Mouse (Mus musculus): ENCODE measurements at regions not wholly inside any gene's neighbourhood (a gene's known extent, or its start where the extent isn't known, plus 50 kb on each side); places are given as distances from the start of the nearest gene placed in this dataset.

DNA sequence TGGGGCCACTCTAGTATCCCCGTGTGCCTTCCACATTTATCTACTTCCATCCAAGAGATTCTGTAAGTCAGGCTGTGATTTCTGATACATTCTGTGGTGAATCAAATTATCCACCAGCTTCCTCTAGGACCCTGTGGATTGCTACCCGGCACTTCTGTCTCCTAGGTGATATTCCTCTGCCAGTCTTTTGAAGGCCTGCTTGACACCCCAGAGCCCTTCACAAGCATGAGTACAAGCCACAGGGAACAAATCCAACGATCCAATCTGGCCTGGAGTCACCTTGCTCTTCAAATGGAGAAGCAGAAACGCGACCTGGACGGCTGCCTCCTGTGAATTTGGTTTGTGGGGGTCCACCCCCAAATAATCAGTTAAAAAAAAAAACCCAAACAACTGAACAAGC lies 59.1 kb upstream of the Stx16 start:
- no peak for DNase-seq (ENCODE audit: low spot score)
- peaks cover 73% of the 10 kb centered on the region for H3K9me3 ChIP-seq (replicated peaks)

GRCm38 (mm10) chr2:174017596-174017995 lies 58.5 kb upstream of the Stx16 start:
- ATAC-seq (ENCODE audit: extremely low read depth, insufficient number of reproducible peaks, low FRiP score, poor library complexity, severe bottlenecking) (no peak), DNase-seq (ENCODE audit: low spot score) (no peak)
- peaks cover 78% of the 10 kb centered on the region for H3K9me3 ChIP-seq (replicated peaks)
- no peak overlapping the region for H3K4me3 ChIP-seq (ENCODE audit: low read depth, low read length)
- H3K36me3 ChIP-seq (replicated peaks): no peaks in the 10 kb centered on the region
- TF ChIP-seq TAL1 (conservative IDR thresholded peaks at IDR 0.05; ENCODE audit: low read depth, low read length): no peak
- TF ChIP-seq POLR2AphosphoS5 (IDR thresholded peaks at IDR 0.05; ENCODE audit: insufficient replicate concordance, low read depth, low read length): no peak
- no peak for TF ChIP-seq CTCF (IDR thresholded peaks at IDR 0.05; ENCODE audit: low read depth, low read length)
- TF ChIP-seq GATA1 (IDR thresholded peaks at IDR 0.05; ENCODE audit: borderline replicate concordance, low read length): no peak
- TF ChIP-seq GATA2 (IDR thresholded peaks at IDR 0.05; ENCODE audit: borderline replicate concordance, low read depth, low read length): no peak
- no peaks in the 10 kb centered on the region for H3K4me1 ChIP-seq (ENCODE audit: insufficient read depth, low read depth, low read length)
- no peaks in the 10 kb centered on the region for H3K27me3 ChIP-seq (ENCODE audit: insufficient read depth, low read length)

More for the DNA sequence above, 59.1 kb upstream of the Stx16 start:
- H3K36me3 ChIP-seq (replicated peaks): no peaks in the 10 kb centered on the region
- TF ChIP-seq POLR2AphosphoS5 (IDR thresholded peaks at IDR 0.05; ENCODE audit: insufficient replicate concordance, low read depth, low read length) (no peak), GATA1 (IDR thresholded peaks at IDR 0.05; ENCODE audit: borderline replicate concordance, low read length) (no peak), GATA2 (IDR thresholded peaks at IDR 0.05; ENCODE audit: borderline replicate concordance, low read depth, low read length) (no peak), TAL1 (conservative IDR thresholded peaks at IDR 0.05; ENCODE audit: low read depth, low read length) (no peak), CTCF (IDR thresholded peaks at IDR 0.05; ENCODE audit: low read depth, low read length) (no peak)
- no peak overlapping the region for H3K4me3 ChIP-seq (ENCODE audit: low read depth, low read length)
- ATAC-seq (ENCODE audit: extremely low read depth, insufficient number of reproducible peaks, low FRiP score, poor library complexity, severe bottlenecking): no peak
- no peaks in the 10 kb centered on the region for H3K27me3 ChIP-seq (ENCODE audit: insufficient read depth, low read length)
- H3K4me1 ChIP-seq (ENCODE audit: insufficient read depth, low read depth, low read length): no peaks in the 10 kb centered on the region

- Histone ChIP-seq H3K9me3 (replicated peaks) (peaks cover 78% of the 10 kb centered on the region), H3K4me1 (ENCODE audit: insufficient read depth, low read depth, low read length) (no peaks in the 10 kb centered on the region), H3K4me3 (ENCODE audit: low read depth, low read length) (no peak overlapping the region), H3K36me3 (replicated peaks) (no peaks in the 10 kb centered on the region), H3K27me3 (ENCODE audit: insufficient read depth, low read length) (no peaks in the 10 kb centered on the region)
- TF ChIP-seq CTCF (IDR thresholded peaks at IDR 0.05; ENCODE audit: low read depth, low read length): no peak
- TF ChIP-seq TAL1 (conservative IDR thresholded peaks at IDR 0.05; ENCODE audit: low read depth, low read length): no peak
- TF ChIP-seq POLR2AphosphoS5 (IDR thresholded peaks at IDR 0.05; ENCODE audit: insufficient replicate concordance, low read depth, low read length): no peak
- TF ChIP-seq GATA2 (IDR thresholded peaks at IDR 0.05; ENCODE audit: borderline replicate concordance, low read depth, low read length): no peak
- no peak for TF ChIP-seq GATA1 (IDR thresholded peaks at IDR 0.05; ENCODE audit: borderline replicate concordance, low read length)
- ATAC-seq (ENCODE audit: extremely low read depth, insufficient number of reproducible peaks, low FRiP score, poor library complexity, severe bottlenecking) (no peak), DNase-seq (ENCODE audit: low spot score) (no peak)
Observed at GRCm38 (mm10) chr2:174018002-174018401, 58.1 kb upstream of the Stx16 start.

- TF ChIP-seq GATA1 (IDR thresholded peaks at IDR 0.05; ENCODE audit: borderline replicate concordance, low read length): no peak
- no peak for TF ChIP-seq CTCF (IDR thresholded peaks at IDR 0.05; ENCODE audit: low read depth, low read length)
- TF ChIP-seq POLR2AphosphoS5 (IDR thresholded peaks at IDR 0.05; ENCODE audit: insufficient replicate concordance, low read depth, low read length): no peak
- no peak for TF ChIP-seq GATA2 (IDR thresholded peaks at IDR 0.05; ENCODE audit: borderline replicate concordance, low read depth, low read length)
- no peak for TF ChIP-seq TAL1 (conservative IDR thresholded peaks at IDR 0.05; ENCODE audit: low read depth, low read length)
- no peak for DNase-seq (ENCODE audit: low spot score)
- Histone ChIP-seq H3K4me1 (ENCODE audit: insufficient read depth, low read depth, low read length) (no peaks in the 10 kb centered on the region), H3K4me3 (ENCODE audit: low read depth, low read length) (no peak overlapping the region), H3K27me3 (ENCODE audit: insufficient read depth, low read length) (no peaks in the 10 kb centered on the region), H3K9me3 (replicated peaks) (peaks cover 84% of the 10 kb centered on the region), H3K36me3 (replicated peaks) (no peaks in the 10 kb centered on the region)
- ATAC-seq (ENCODE audit: extremely low read depth, insufficient number of reproducible peaks, low FRiP score, poor library complexity, severe bottlenecking): no peak
Observed at GRCm38 (mm10) chr2:174018986-174019385, 57.1 kb upstream of the Stx16 start.

- Histone ChIP-seq H3K4me3 (ENCODE audit: low read depth, low read length) (no peak overlapping the region), H3K9me3 (replicated peaks) (peaks cover 82% of the 10 kb centered on the region), H3K27me3 (ENCODE audit: insufficient read depth, low read length) (no peaks in the 10 kb centered on the region), H3K36me3 (replicated peaks) (no peaks in the 10 kb centered on the region), H3K4me1 (ENCODE audit: insufficient read depth, low read depth, low read length) (no peaks in the 10 kb centered on the region)
- ATAC-seq (ENCODE audit: extremely low read depth, insufficient number of reproducible peaks, low FRiP score, poor library complexity, severe bottlenecking) (no peak), DNase-seq (ENCODE audit: low spot score) (no peak)
- no peak for TF ChIP-seq TAL1 (conservative IDR thresholded peaks at IDR 0.05; ENCODE audit: low read depth, low read length)
- no peak for TF ChIP-seq GATA1 (IDR thresholded peaks at IDR 0.05; ENCODE audit: borderline replicate concordance, low read length)
- TF ChIP-seq POLR2AphosphoS5 (IDR thresholded peaks at IDR 0.05; ENCODE audit: insufficient replicate concordance, low read depth, low read length): no peak
Observed at GRCm38 (mm10) chr2:174019970-174020369, 56.1 kb upstream of the Stx16 start.

DNA sequence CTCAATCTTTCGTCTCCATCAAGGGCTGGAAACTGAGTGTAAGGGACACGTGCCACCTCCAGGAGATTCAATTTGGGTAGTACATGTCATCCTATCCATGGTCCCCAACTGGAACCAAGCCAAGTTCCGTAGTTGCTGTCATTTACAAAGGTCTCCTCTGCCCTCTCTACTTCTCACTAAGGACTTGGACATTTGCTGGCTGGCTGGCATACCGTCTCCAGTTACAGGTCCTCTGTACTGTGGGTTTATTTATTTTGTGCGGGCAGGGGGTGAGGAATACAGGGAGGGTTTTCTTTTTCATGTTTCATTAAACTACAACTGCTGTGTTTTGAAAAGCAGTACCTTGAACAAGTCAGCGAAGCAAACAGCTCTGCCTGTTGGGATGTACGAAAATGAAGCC lies 55.7 kb upstream of the Stx16 start:
- Histone ChIP-seq H3K27me3 (ENCODE audit: insufficient read depth, low read length) (no peaks in the 10 kb centered on the region), H3K9me3 (replicated peaks) (peaks cover 83% of the 10 kb centered on the region), H3K4me1 (ENCODE audit: insufficient read depth, low read depth, low read length) (no peaks in the 10 kb centered on the region), H3K36me3 (replicated peaks) (no peaks in the 10 kb centered on the region), H3K4me3 (ENCODE audit: low read depth, low read length) (no peak overlapping the region)
- ATAC-seq (ENCODE audit: extremely low read depth, insufficient number of reproducible peaks, low FRiP score, poor library complexity, severe bottlenecking) (no peak), DNase-seq (ENCODE audit: low spot score) (no peak)
- TF ChIP-seq GATA1 (IDR thresholded peaks at IDR 0.05; ENCODE audit: borderline replicate concordance, low read length) (no peak), TAL1 (conservative IDR thresholded peaks at IDR 0.05; ENCODE audit: low read depth, low read length) (no peak), GATA2 (IDR thresholded peaks at IDR 0.05; ENCODE audit: borderline replicate concordance, low read depth, low read length) (no peak)

DNA sequence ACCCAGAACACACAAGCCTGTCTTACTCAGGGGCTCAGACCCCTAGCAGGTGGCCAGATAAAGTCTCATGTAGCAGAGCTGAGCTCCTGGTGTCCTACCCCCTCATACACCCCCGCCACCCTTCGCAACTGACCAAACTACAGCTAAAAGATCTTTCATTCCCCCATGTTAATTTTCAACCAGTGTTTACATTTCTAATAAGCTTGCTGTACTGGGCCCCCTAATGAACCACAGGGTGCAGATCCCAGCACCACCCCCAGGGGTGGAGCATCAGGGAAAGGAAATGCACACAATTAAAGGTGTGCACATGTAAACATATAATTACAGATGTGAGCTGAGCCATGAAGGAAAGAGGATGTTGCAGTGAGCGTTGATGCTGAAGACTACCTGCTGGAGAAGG lies 54.6 kb upstream of the Stx16 start:
- Histone ChIP-seq H3K27me3 (ENCODE audit: insufficient read depth, low read length) (no peaks in the 10 kb centered on the region), H3K9me3 (replicated peaks) (peaks cover 83% of the 10 kb centered on the region)
- no peak for DNase-seq (ENCODE audit: low spot score)

More for the DNA sequence above, 54.6 kb upstream of the Stx16 start:
- ATAC-seq (ENCODE audit: extremely low read depth, insufficient number of reproducible peaks, low FRiP score, poor library complexity, severe bottlenecking): no peak
- no peak overlapping the region for H3K4me3 ChIP-seq (ENCODE audit: low read depth, low read length)
- no peaks in the 10 kb centered on the region for H3K36me3 ChIP-seq (replicated peaks)
- no peaks in the 10 kb centered on the region for H3K4me1 ChIP-seq (ENCODE audit: insufficient read depth, low read depth, low read length)
- TF ChIP-seq CTCF (IDR thresholded peaks at IDR 0.05; ENCODE audit: low read depth, low read length) (no peak), TAL1 (conservative IDR thresholded peaks at IDR 0.05; ENCODE audit: low read depth, low read length) (no peak), GATA2 (IDR thresholded peaks at IDR 0.05; ENCODE audit: borderline replicate concordance, low read depth, low read length) (no peak), GATA1 (IDR thresholded peaks at IDR 0.05; ENCODE audit: borderline replicate concordance, low read length) (no peak), POLR2AphosphoS5 (IDR thresholded peaks at IDR 0.05; ENCODE audit: insufficient replicate concordance, low read depth, low read length) (no peak)

All from G1E (cell line).